Mouse (Mus musculus): ENCODE measurements around the gene Rab5if.
"Not testable (repeated sequence)": the region's sequence is repeated elsewhere in the genome, so short reads cannot be mapped to it uniquely, and the experiment has no call there.

Gene Rab5if

DNA sequence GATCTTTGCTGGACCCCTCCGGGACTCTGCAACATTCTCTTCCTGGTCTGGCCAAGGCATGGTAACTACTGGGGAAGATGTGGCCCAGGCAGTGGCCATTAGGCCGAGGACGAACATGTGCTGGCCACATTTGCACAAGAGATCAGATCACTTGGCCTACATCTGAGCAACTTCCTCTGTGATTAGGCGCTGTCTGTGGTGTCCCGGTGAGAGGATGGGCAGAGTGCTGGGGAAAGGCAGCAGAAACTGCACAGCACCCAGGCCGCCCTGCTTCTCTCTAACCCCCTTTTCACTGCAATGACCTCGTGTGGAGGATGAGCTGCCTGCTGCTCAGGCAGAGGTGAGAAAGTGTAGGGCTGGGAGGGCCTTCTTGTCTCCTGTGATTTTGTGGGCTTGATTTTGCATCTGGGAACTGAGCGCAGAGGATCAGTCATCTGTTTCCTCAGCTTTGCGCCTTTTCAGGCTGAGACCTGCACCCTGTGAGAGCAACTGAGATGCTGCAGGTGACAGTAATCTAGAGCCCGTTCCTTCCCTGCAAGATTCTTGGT is 23.2 kb downstream of the Rab5if start:
- no peak for DNase-seq (ENCODE audit: low spot score in 2 of 2)

DNA sequence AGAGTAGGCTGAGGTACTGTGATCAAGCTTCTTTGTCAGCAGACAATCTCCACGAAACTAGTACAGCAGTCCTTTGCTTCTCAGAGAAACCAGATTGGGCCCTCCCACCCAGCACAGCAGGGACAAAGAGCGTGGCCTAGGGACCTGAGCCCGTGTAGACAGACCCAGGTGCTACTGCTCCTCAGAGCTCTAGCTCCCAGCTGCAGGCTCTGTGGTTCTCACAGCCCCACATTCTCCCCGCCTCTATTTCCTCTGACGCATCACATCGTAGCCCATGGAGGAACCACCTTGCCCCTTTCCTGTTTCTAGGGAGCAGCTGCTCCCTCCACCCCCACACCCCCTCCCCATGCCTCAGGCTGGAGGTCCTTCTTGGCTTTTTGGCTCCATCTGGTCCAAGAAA is 24.1 kb downstream of the Rab5if start, which contains the start of gene Sla2:
Gene Sla2, minus strand, starts transcription at position 176 of the 400 bp plus-strand sequence.
- no peak for DNase-seq (ENCODE audit: low spot score in 2 of 2)

DNA sequence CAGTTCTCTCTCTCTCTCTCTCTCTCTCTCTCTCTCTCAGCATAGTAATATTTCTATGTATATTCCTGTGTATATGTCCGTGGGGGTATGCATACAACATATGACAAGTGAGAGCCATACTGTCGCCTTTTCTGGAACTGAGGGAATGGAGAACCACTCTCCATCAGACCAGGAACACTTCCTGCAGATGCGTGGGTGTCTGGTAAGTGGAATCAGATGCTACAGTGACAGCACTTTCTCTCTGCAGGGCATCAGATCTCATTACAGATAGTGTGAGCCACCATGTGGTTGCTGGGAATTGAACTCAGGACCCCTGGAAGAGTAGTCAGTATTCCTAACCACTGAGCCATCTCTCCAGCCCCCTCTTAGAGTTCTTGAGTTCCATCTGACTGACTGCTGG is 25.6 kb downstream of the Rab5if start:
- DNase-seq (ENCODE audit: low spot score in 2 of 2) = no peak

DNA sequence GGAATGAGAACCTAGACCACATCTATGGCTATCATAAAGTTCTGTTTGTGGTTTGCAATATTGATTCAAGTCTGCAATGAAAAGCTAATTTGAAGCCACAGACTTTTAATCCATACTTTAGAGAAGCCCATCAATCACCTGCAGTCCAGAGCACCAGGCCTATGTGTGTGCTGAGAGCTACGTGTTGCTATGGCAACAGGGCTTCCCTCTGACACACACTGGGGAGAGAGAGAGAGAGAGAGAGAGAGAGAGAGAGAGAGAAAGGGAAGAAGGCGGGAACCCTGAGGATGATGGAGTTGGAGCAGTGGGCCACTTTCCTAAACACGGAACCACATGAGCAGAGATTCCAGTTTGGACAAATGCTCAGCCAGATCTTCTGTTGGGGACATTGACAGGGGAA is 29.3 kb downstream of the Rab5if start:
- no peak for DNase-seq (ENCODE audit: low spot score in 2 of 2)

DNA sequence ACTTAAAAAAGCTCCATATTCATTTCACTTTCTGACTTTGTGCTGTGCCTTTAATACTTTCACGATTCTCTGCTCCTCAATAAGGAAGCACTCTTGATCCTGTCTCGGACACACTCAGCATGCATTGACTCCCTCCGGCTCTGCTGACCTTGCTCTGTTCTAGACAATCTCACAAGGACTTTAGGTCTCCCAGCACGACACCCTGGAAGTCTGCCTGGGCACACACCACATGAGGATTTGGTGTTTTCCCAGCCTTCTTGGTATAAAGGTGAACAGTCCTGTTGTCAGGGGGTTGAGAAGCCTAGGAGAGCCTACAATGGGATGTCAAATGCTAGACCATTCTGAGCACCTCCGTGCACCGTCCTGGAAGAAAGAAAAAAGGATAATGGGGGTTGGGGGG is 29.9 kb downstream of the Rab5if start:
- no peak for DNase-seq (ENCODE audit: low spot score in 2 of 2)

DNA sequence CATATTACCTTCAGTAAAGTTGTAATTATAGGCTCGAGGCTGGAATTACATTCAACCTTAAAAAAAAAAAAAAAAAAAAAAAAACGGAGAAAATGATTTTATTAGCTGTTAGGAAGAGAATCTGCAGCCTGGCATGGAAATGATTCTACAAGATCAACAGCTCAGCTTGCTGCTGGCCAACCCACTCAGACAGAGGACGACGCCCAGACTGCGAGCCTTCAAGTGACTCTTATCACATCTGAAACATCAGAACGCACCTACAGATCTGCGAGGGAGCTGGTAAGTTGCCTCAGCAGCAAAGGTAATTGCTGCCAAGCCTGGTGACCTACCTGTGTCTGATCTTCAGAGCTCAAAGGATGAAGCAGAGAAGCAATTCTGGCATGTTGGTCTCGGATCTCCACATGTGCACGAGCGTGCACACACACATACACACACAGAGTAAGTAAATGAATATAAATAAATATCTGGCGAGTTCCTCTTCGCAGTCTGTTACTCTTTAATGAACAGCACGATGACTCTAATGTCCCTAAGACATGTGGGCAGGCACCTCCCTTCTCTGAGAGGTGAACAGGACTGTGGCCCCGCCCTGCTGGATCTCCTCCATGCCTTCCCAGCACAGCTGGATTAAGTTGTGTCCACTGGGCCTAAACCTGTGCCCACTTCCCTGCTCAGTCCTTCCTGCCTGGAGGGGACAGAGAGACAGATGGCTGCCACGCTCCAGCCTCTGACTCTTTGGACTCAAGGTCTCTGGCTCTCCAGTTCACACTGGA is 31.8 kb downstream of the Rab5if start:
- no peak for DNase-seq (ENCODE audit: low spot score in 2 of 2)

DNA sequence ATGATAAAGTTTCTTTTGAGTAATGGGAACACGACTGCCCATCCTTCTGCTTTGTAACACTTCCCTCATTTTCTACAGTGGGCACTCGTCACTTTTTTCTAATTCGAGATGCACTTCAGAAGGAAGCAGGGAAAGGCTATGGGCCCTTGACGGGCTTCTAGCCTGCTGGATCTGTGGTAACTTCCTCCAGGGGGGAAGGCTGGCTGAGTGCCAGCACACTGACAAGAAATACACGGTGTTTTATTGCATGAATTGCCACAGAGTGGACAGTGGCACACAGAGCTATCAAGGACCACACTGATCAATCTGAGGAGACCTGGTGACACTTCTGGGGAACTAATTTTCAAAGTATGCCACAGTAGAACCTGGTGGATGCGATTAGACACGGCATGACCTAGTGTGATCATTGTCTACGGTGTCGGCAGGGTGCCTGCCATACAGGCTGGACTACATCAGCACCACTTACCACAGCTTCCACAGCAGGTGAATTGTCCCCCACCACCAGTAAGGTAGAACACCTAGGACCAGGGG is 33.5 kb downstream of the Rab5if start:
- DNase-seq (ENCODE audit: low spot score in 2 of 2) = no peak

DNA sequence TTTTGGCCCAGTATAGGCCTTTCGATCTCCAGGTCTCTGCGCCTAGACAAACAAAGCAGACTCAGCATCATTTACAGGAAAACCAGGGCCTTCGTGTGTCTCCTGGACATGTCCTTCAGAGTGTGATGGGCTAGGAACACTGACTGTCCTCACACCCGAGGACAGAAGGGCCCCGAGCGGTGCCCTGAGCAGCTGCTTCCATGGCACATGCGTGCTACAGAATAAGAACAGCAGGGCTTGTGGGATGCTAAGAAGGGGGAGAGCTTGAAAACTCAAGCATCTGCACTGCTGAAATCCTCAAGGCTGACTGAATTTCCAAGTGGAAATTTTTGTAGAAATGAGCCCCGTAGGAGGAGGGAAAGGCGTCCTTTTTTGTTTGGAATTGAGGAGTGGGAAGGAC is 34.1 kb downstream of the Rab5if start:
- DNase-seq (ENCODE audit: low spot score in 2 of 2) = no peak

DNA sequence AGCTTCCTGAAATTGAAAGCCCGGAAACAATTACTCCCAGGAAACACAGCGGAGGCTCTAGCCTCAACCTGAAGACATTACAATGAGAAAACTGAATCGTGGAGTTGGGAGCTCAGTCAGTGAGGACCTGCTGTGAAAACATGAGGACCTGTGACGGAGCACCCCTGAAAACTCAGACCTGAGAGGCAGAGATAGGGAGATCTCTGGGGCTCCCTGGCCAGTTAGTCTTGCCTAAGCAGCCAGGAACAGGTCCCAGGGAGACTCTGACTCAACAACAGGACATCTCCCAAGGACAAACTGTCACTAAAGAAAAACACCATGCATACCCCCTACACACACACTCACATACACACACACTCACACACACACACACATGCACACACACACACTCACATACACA is 35.4 kb downstream of the Rab5if start:
- DNase-seq (ENCODE audit: low spot score in 2 of 2) = no peak

DNA sequence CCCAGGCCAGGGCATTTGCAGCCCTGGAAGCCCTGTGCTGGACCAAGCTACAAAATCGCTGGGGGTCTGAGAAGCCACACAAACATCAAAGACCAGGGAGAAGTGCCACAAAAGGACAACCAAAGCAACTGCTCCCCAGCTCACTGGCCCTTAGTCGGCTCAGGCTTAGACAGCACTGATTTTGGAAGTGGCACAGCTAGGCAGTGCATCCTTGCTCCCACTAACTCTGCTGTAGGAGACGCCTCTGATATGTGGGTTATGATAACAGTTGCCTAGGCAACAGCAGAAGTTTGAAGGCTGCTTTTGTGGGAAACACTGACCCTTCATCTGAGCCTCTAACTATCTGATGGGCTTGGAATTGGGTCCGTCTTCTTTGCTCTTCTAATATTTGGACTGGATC is 36.3 kb downstream of the Rab5if start:
- DNase-seq (ENCODE audit: low spot score in 2 of 2) = no peak

DNA sequence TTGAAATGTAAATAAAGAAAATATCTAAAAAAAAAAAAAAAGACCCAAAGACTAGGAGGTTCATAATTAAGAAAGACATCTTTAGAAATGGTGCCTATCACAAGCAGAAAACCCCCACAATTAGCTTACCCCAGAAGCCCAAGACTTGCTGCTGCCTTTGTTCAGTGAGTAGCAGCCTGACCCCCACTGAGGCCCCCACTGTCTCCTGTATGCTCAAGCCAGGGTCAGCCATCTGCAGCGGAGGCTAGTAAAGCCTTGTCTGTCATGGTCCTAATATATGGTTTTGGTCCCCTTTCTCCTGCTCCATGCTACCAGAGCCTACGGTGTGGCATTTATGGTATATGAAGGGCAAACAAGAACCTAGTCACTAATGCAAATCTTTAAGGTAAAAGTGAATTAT is 38.4 kb downstream of the Rab5if start:
- no peak for DNase-seq (ENCODE audit: low spot score in 2 of 2)

DNA sequence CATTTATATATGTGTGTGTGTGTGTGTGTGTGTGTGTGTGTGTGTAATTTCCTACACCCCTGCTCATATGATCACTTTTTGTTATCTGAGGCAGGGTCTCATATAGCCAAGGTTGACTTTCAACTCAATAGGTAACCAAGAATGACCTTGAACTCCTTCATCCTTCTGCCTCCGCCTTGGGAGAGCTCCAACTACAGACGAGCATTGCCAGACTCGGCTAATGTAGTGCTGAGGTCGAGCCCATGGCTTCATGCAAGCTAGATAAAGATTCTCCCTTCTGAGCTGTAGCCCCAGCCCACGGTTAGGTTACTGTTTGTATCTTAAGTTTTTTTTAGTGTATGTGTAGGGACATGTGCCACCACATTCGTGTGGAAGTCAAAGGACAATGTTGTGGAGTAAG is 39.0 kb downstream of the Rab5if start:
- DNase-seq (ENCODE audit: low spot score in 2 of 2) = no peak

DNA sequence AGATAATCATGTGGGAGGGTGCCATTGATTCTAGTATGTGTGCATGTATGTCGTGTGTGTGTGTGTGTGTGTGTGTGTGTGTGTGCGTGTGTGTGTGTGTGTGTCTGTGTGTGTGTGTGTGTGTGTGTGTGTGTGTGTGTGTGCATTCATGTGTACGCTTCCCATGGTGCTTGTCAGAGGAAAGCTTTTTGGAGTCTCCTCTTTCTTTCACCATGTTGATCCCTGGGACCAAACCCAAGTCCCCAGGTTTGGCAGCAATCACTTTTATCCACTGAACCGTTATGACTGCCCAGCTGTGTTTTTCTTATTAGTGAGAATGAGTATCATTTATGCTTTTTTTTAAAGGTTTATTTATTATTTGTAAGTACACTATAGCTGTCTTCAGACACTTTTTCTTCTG is 39.5 kb downstream of the Rab5if start:
- DNase-seq (ENCODE audit: low spot score in 2 of 2) = not testable (repeated sequence)

DNA sequence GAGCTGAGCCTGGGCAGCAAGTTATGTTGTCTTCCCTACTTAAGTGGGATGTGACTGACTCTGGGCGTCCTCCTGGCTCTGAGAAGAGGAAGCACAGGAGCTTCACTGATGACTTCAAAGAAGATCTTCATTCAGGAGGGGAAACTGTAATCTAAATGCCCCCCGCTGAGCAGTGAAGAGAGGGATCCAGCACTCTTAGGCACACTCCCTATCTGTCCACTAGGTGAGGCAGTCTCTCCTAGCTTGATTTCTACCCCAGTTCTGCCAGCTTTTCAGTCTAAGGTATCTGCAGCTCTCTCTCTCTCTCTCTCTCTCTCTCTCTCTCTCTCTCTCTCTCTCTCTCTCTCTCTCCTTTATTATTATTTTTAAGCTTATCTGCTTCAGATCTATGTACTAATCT is 40.4 kb downstream of the Rab5if start:
- DNase-seq (ENCODE audit: low spot score in 2 of 2) = no peak

DNA sequence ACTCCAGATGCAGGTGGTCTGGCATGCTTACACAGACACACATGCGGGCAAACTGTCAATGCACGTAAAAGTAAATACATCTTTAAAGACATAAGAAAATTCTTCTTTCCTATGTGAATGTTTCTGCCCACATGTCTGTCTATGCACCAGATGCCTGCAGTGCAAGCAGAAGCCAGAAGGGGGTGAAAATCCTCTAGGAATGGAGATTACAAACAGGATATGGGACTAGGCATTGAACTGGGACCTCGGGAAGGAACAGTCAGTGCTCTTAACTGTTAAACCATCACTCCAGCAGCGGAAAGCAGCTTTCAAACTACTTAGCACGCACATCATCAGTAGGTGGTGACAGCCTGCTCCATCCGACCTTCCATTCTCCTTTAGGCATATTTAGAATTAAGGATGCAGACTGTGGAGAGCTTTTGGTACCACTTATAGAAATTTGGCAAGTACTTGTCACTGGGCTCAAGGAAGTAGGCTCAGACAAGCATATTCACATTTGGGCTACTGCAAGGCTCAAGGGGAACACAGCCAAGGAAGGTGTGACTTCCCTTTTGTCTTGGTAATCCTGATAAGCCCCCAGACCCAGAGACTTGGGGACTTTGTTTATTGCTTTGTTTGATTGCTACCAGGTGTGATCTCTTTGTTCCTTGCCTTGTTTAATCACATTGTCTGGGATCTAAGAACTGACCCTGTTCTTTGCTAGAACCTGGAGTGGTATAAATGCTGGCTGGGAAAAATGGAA is 42.2 kb downstream of the Rab5if start:
- peak in 1 of 2 experiments; percentile 79 for DNase-seq (ENCODE audit: low spot score in 2 of 2)

DNA sequence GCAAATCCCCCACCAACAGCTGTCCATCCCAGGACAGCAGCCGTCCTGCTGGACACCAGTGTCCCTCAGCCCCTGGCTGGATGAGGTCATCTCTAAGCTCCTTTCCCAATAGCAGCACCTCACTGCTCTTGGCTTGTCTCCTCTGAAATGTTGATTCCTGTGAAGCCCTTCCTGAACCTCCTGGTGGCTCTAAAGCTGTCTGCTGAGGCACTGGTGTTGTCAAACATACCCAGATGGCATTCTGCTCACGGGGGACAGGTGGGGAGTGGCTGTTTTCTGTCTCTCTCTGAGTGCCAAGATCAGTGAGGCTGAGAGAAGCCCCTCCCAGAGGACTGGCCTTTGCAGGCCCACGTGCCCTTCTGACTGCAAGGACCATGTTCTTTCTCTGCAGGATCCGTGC is 43.0 kb downstream of the Rab5if start:
- not testable (repeated sequence) for DNase-seq (ENCODE audit: low spot score in 2 of 2)

DNA sequence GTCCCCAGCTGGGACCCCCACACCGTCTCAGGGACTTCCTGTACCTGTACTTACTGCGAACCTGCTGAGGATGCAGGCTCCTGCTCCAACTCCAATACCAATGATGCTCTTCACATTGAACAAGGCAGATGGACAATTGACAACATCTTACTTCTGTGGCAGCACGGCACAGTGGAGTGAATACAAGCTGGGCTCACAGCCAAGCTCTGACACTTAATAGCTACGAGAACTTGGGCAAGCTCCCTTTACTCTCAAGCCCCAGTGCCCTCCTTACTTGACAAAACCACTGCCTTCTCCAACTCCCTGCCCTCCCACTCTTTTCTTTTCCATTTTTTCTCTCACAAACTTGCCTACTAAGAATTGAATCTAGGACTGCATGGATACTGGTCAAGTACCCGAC is 50.3 kb downstream of the Rab5if start:
- DNase-seq (ENCODE audit: low spot score in 2 of 2) = no peak

DNA sequence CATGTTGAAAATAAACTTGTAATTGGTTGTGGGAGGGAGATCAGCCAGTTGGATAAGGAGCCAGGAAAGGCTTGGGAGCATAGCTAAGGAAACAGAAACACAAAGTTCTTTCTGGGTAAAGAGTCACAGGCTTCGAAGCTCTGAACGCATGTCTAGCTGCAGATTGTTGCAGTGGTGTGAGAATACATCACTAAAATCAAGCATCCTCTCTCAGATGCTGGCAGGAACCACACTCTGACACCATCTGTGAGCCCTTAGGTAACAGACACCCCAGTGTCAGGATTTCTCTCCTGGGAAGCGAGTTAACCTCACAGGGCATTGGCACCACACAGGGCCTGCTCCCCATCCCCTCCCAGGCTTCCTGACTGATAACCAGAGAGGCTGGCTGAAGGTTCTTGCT is 52.6 kb downstream of the Rab5if start:
- DNase-seq (ENCODE audit: low spot score in 2 of 2) = no peak

DNA sequence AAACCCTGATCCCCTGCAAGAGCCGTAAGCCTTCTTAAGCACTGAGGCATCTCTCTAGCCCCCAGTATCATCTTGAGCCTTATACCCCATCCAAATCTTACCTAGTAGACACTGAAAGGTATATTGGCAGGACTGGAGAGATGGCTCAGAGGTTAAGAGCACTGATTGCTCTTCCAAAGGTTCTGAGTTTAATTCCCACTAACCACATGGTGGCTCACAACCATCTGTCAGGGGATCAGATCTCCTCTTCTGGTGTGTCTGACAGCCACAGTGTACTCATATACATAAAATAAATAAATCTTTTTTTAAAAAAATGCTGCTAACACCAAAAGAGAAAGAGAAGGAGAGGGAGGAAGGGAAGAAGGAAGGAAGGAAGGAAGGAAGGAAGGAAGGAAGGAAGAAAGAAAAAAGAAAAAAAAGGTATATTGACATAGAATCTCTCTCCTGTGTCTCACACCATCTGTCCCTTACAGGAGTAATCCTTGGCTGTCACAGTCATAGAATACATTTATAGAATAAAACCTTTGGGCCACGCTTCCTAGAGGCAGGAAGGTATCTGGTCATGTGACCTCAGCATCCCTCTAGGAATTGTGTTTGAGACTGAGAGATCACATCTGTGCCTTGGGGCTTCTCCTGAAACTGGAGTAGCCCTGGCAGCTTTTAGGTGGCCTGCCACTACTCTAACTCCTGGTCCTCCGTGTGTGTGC is 53.6 kb downstream of the Rab5if start:
- no peak for DNase-seq (ENCODE audit: low spot score in 2 of 2)

DNA sequence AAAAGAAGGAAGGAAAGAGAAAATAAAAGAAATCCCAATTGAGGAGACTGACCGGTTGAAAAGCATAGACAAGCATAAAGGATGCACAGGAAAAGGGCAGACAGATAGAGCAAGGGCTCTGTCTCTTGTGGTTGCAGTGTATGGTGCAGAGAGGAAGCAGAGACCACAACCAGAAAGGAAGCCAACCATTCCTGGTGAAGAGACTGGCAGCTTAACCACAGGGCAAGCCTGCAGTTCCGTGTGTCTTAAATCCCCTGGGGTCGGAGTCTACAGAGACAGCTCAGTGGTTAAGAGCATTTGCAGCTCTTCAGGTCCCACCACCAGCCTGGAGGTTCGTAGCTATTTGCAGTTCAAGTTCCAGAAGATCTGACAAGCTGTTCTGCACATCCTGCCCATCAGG is 55.6 kb downstream of the Rab5if start:
- DNase-seq (ENCODE audit: low spot score in 2 of 2) = no peak

DNA sequence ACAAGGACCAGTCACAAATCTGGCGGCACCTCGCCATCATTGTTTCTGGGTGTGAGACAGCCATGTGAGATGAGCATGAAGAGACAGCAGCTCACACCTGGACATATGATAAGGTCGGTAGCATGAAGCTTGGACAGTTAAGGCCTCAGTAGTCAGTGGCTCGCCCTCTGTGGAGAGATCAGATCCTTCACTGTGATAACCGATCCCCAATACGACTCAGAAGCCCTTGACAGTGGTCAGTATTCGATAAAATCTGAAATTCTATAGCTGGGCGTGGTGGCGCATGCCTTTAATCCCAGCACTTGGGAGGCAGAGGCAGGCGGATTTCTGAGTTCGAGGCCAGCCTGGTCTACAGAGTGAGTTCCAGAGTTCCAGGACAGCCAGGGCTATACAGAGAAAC is 56.3 kb downstream of the Rab5if start:
- not testable (repeated sequence) for DNase-seq (ENCODE audit: low spot score in 2 of 2)

DNA sequence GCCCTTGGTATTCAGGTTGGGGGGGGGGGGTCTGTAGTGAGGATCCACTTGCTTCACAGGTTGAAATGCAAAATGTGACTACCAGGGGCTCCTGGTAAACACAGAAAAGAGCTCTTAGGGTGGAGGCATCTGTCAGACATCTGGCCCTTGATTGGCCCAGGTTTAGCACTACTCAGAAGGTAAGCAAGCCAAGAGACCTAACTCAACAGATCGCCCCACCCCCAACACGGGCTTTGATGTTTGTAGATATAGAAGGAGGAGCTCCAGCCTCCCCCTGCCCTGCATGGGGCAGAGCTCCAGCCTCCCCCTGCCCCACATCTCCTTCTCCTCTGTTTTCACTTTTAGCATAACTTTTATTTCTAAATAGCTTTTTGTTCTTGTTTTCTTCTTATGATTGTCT is 56.9 kb downstream of the Rab5if start:
- no peak for DNase-seq (ENCODE audit: low spot score in 2 of 2)

All from frontal cortex, postnatal 14 days (tissue).